ENCODE assay signal across 9 mouse cellular contexts in the genomic region with DNA sequence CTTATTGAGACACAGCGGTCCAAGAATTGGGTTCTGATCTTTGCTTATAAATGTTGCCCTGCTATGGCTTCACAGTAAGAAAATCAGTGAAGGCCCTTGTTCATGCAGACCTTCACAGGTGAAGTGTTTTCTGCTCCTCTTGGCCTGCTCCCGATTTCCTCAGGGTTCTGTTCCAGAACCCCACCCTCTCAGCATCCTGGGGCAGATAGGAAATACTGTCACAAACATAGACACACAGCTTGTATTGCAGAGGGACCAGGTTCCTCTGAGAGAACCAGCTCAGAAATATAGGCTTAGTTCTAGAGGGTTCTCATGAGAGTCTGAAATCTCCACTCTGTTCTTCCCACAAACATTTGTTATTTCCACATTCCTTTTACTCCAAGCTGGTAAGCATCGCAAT. TPM values are rescaled to one million over a fixed set of nuclear protein-coding genes. Genes with fewer than 3 reads are reported as not detected.
DNase-seq lines count a peak whose midpoint lies in the region; ATAC-seq and TF ChIP-seq lines count a peak whose summit lies in the region.
"Had no signal": no experiment of that assay in that cellular context is flagged by ENCODE, and none has a peak within 500 bp of the region (broad histone marks: within the 10 kb centered on the region; RNA-seq: fewer than 3 reads in every experiment).

No protein-coding gene starts in this region.

- H3K9me3 ChIP-seq in forebrain, embryonic 14.5 days (replicated peaks; ENCODE audit: control insufficient read depth, low read length), result no peaks in the 10 kb centered on the region
- H3K9me3 ChIP-seq in forebrain, postnatal 0 days (ENCODE audit: low read length), result no peaks in the 10 kb centered on the region
- no peaks in the 10 kb centered on the region for H3K9me3 ChIP-seq in kidney, embryonic 16.5 days (ENCODE audit: low read length)
- no peaks in the 10 kb centered on the region for H3K9me3 ChIP-seq in MEL (replicated peaks; ENCODE audit: insufficient read depth, low read length)
- H3K9me3 ChIP-seq in limb, embryonic 14.5 days (ENCODE audit: control insufficient read depth, low read length), result no peaks in the 10 kb centered on the region

- WGBS in forebrain, embryonic 14.5 days, result 80% methylated on average over 3 of the region's 3 CpGs
- 78% methylated on average over 3 of the region's 3 CpGs for WGBS in forebrain, postnatal 0 days
- WGBS in kidney, embryonic 16.5 days, result 82% methylated on average over 3 of the region's 3 CpGs
- WGBS in limb, embryonic 14.5 days, result 88% methylated on average over 3 of the region's 3 CpGs

- no peak for TF ChIP-seq CTCF in forebrain, postnatal 0 days (IDR thresholded peaks at IDR 0.05; ENCODE audit: low read depth)
- no peak for TF ChIP-seq CTCF in MEL (IDR thresholded peaks at IDR 0.05 in 2 of 3, conservative IDR thresholded peaks at IDR 0.05 in 1 of 3; ENCODE audit: control insufficient read depth in 1 of 3, insufficient read depth in 1 of 3, low read depth in 2 of 3, low read length in 3 of 3, poor library complexity in 1 of 3, severe bottlenecking in 1 of 3)

- ATAC-seq in forebrain, embryonic 14.5 days, result no peak
- no peak for ATAC-seq in forebrain, postnatal 0 days
- ATAC-seq in kidney, embryonic 16.5 days (ENCODE audit: low FRiP score, low TSS enrichment), result no peak
- ATAC-seq in limb, embryonic 14.5 days (ENCODE audit: low FRiP score, low read depth), result no peak

- H3K9ac ChIP-seq in forebrain, embryonic 14.5 days (ENCODE audit: low read length), result no peak overlapping the region
- H3K9ac ChIP-seq in forebrain, postnatal 0 days, result no peak overlapping the region
- H3K9ac ChIP-seq in kidney, embryonic 16.5 days (replicated peaks; ENCODE audit: low read length), result no peak overlapping the region
- H3K9ac ChIP-seq in MEL (ENCODE audit: control insufficient read depth, low read depth, low read length, poor library complexity, severe bottlenecking), result no peak overlapping the region
- no peak overlapping the region for H3K9ac ChIP-seq in limb, embryonic 14.5 days (ENCODE audit: low read depth, low read length, severe bottlenecking)

- no peak for DNase-seq in forebrain, embryonic 14.5 days (ENCODE audit: low spot score)
- DNase-seq in forebrain, postnatal 0 days, result no peak
- no peak for DNase-seq in kidney, postnatal 4 days
- DNase-seq in MEL (ENCODE audit: low read depth, low spot score), result no peak
- DNase-seq in limb, embryonic 14.5 days (ENCODE audit: low spot score), result no peak
- DNase-seq in left cerebral cortex, postnatal 14 days (ENCODE audit: low spot score in 2 of 2), result no peak
- no peak for DNase-seq in thymus, postnatal 0 days (ENCODE audit: low spot score)
- DNase-seq: thymus, postnatal 25 days had no signal

- 0 out of 2 replicates have a peak, but pooled peaks cover 4% of the 10 kb centered on the region for H3K36me3 ChIP-seq in forebrain, embryonic 14.5 days (ENCODE audit: control insufficient read depth, insufficient read depth, low read length)
- no peaks in the 10 kb centered on the region; the same call in 1 of the 2 replicates for H3K36me3 ChIP-seq in forebrain, postnatal 0 days (ENCODE audit: insufficient read depth)
- H3K36me3 ChIP-seq in kidney, embryonic 16.5 days (ENCODE audit: insufficient read depth, low read length), result no peaks in the 10 kb centered on the region
- H3K36me3 ChIP-seq in MEL (ENCODE audit: control insufficient read depth in 1 of 2, insufficient read depth in 2 of 2, low read length in 2 of 2), result peaks cover 0 to 33% of the 10 kb centered on the region in 2 experiments; a peak in 2 of 4 replicates
- 0 out of 2 replicates have a peak, but pooled peaks cover 4% of the 10 kb centered on the region for H3K36me3 ChIP-seq in limb, embryonic 14.5 days (ENCODE audit: control insufficient read depth, insufficient read depth, low read length)

- TF ChIP-seq EP300 in MEL (IDR thresholded peaks at IDR 0.05; ENCODE audit: low read depth in 1 of 2, low read length in 2 of 2), result no peak

- no peak overlapping the region for H3K4me2 ChIP-seq in forebrain, embryonic 14.5 days (ENCODE audit: low read length)
- no peak overlapping the region for H3K4me2 ChIP-seq in forebrain, postnatal 0 days (ENCODE audit: low read depth)
- H3K4me2 ChIP-seq in kidney, embryonic 16.5 days (replicated peaks; ENCODE audit: low read depth, low read length), result no peak overlapping the region
- H3K4me2 ChIP-seq in limb, embryonic 14.5 days (replicated peaks; ENCODE audit: low read depth, low read length, severe bottlenecking), result no peak overlapping the region

- no peak for TF ChIP-seq POLR2A in MEL (IDR thresholded peaks at IDR 0.05; ENCODE audit: control insufficient read depth in 1 of 2, insufficient read depth in 1 of 2, low read depth in 1 of 2, low read length in 2 of 2, poor library complexity in 1 of 2)
- no peak for TF ChIP-seq POLR2A in limb, embryonic 14.5 days (IDR thresholded peaks at IDR 0.05; ENCODE audit: borderline replicate concordance, extremely low read depth, insufficient read depth, insufficient read length)

- TF ChIP-seq RAD21 in MEL (IDR thresholded peaks at IDR 0.05; ENCODE audit: low read depth, low read length), result no peak

- H3K4me3 ChIP-seq in forebrain, embryonic 14.5 days (ENCODE audit: low read depth, low read length), result no peak overlapping the region
- H3K4me3 ChIP-seq in forebrain, postnatal 0 days (ENCODE audit: low read depth, low read length), result no peak overlapping the region
- H3K4me3 ChIP-seq in kidney, embryonic 16.5 days (ENCODE audit: low read length), result no peak overlapping the region
- no peak overlapping the region for H3K4me3 ChIP-seq in MEL (ENCODE audit: control insufficient read depth in 1 of 2, insufficient read depth in 1 of 2, low read depth in 2 of 2, low read length in 2 of 2)
- no peak overlapping the region for H3K4me3 ChIP-seq in limb, embryonic 14.5 days (replicated peaks; ENCODE audit: low read length)

- intact Hi-C loops in left cerebral cortex, postnatal 14 days (cut with DNase I), result no loop called here

- H3K27ac ChIP-seq in forebrain, embryonic 14.5 days (ENCODE audit: low read depth, low read length), result 0 out of 2 replicates have a peak overlapping the region, but pooled peaks have one; percentile 2
- no peak overlapping the region; the same call in 1 of the 2 replicates for H3K27ac ChIP-seq in forebrain, postnatal 0 days (ENCODE audit: low read depth, low read length)
- H3K27ac ChIP-seq in kidney, embryonic 16.5 days (ENCODE audit: low read length), result peak overlapping the region; percentile 56; the same call in 1 of the 2 replicates
- peak overlapping the region; percentile 92 for H3K27ac ChIP-seq in MEL (ENCODE audit: control insufficient read depth, low read depth, low read length)
- peak overlapping the region; percentile 21; the same call in 1 of the 2 replicates for H3K27ac ChIP-seq in limb, embryonic 14.5 days (replicated peaks; ENCODE audit: low read depth, low read length)

- no peaks in the 10 kb centered on the region for H3K27me3 ChIP-seq in forebrain, embryonic 14.5 days (replicated peaks; ENCODE audit: control insufficient read depth, insufficient read depth, low read length)
- no peaks in the 10 kb centered on the region for H3K27me3 ChIP-seq in forebrain, postnatal 0 days (ENCODE audit: insufficient read depth, low read length)
- no peaks in the 10 kb centered on the region for H3K27me3 ChIP-seq in kidney, embryonic 16.5 days (ENCODE audit: insufficient read depth, low read length)
- no peaks in the 10 kb centered on the region for H3K27me3 ChIP-seq in MEL (ENCODE audit: control insufficient read depth in 1 of 2, insufficient read depth in 2 of 2, low read length in 2 of 2)
- no peaks in the 10 kb centered on the region for H3K27me3 ChIP-seq in limb, embryonic 14.5 days (ENCODE audit: control insufficient read depth, insufficient read depth, low read length)

- peaks cover 6% of the 10 kb centered on the region for H3K4me1 ChIP-seq in forebrain, embryonic 14.5 days (ENCODE audit: control insufficient read depth, insufficient read depth, low read length)
- peaks cover 15% of the 10 kb centered on the region for H3K4me1 ChIP-seq in forebrain, postnatal 0 days (ENCODE audit: insufficient read depth)
- peaks cover 30% of the 10 kb centered on the region for H3K4me1 ChIP-seq in kidney, embryonic 16.5 days (ENCODE audit: insufficient read depth, low read length)
- peaks cover 19 to 43% of the 10 kb centered on the region in 2 experiments for H3K4me1 ChIP-seq in MEL (ENCODE audit: control insufficient read depth in 1 of 2, insufficient read depth in 2 of 2, low read length in 2 of 2)
- peaks cover 26% of the 10 kb centered on the region for H3K4me1 ChIP-seq in limb, embryonic 14.5 days (ENCODE audit: control insufficient read depth, insufficient read depth, low read length)

- H3K79me2 ChIP-seq in MEL (ENCODE audit: control insufficient read depth, insufficient read depth, low read length, poor library complexity), result peaks cover 60% of the 10 kb centered on the region

TF ChIP-seq in MEL, 35 proteins besides CTCF, POLR2A, EP300 and RAD21:
- TF ChIP-seq TCF12 (IDR thresholded peaks at IDR 0.05; ENCODE audit: low read depth, low read length), result no peak
- TF ChIP-seq MXI1 (IDR thresholded peaks at IDR 0.05; ENCODE audit: low read depth, low read length), result no peak
- no peak for TF ChIP-seq E2F4 (IDR thresholded peaks at IDR 0.05; ENCODE audit: borderline replicate concordance, low read depth, low read length)
- TF ChIP-seq MAFK (IDR thresholded peaks at IDR 0.05; ENCODE audit: borderline replicate concordance, low read depth, low read length), result no peak
- no peak for TF ChIP-seq SMC3 (IDR thresholded peaks at IDR 0.05; ENCODE audit: low read depth, low read length)
TF ChIP-seq in MEL: peak in this region for 0.

RNA-seq across cellular contexts. Expression of a gene that starts 14.3 kb away (rescaled TPM):
- 17.3 and 19.9 TPM in 2 replicates for polyA plus RNA-seq in forebrain, embryonic 14.5 days (2014; fragmentation: Nextera tagmentation; extraction: Ambion mirVana)
- 81.9 and 99.1 TPM in 2 replicates for total RNA-seq in forebrain, postnatal 0 days (2014; rRNA removed)
- polyA plus RNA-seq in forebrain, postnatal 0 days (2015; fragmentation: Nextera tagmentation; extraction: Ambion mirVana), result 17.9 and 19.4 TPM in 2 replicates
- polyA plus RNA-seq in kidney, embryonic 16.5 days (2015; fragmentation: Nextera tagmentation; extraction: Ambion mirVana), result 13.3 and 13.6 TPM in 2 replicates
- 69.7 and 77.0 TPM in 2 replicates for total RNA-seq in MEL (2012; rRNA removed)
- polyA plus RNA-seq in MEL (2012; ENCODE audit: insufficient read depth in 1 of 2, insufficient read length in 2 of 2, low read depth in 1 of 2, low replicate concordance in 2 of 2, missing spikeins in 1 of 2), result 10 to 100 TPM; 57.2 to 88.3 TPM
- polyA plus RNA-seq in limb, embryonic 14.5 days (2012; rRNA removed), result 51.1 and 61.1 TPM in 2 replicates
- polyA plus RNA-seq in limb, embryonic 14.5 days (2014; fragmentation: Nextera tagmentation; extraction: Ambion mirVana), result 20.8 and 23.0 TPM in 2 replicates
- total RNA-seq in left cerebral cortex, postnatal 14 days (2021), result 100 to 1,000 TPM; 118 to 124 TPM
- polyA plus RNA-seq in thymus, postnatal 0 days (2015; fragmentation: Nextera tagmentation; extraction: Ambion mirVana), result 16.0 and 19.1 TPM in 2 replicates
